Mouse (Mus musculus): ENCODE measurements at regions not wholly inside any gene's neighbourhood (a gene's known extent, or its start where the extent isn't known, plus 50 kb on each side); places are given as distances from the start of the nearest gene placed in this dataset.
"Not testable (repeated sequence)": the region's sequence is repeated elsewhere in the genome, so short reads cannot be mapped to it uniquely, and the experiment has no call there.

- no peak overlapping the region for H3K4me2 ChIP-seq (replicated peaks; ENCODE audit: low read depth, low read length)
- H3K9me3 ChIP-seq (ENCODE audit: control insufficient read depth, low read depth, low read length), result no peaks in the 10 kb centered on the region
- no peak for ATAC-seq (ENCODE audit: insufficient number of reproducible peaks, insufficient read depth, low FRiP score, low read depth)
- H3K4me1 ChIP-seq (ENCODE audit: control insufficient read depth, insufficient read depth, low read length), result no peaks in the 10 kb centered on the region
- no peak overlapping the region for H3K27ac ChIP-seq (ENCODE audit: low read length)
- WGBS, result 74% methylated on average over 1 of the region's 1 CpGs
- H3K36me3 ChIP-seq (ENCODE audit: control insufficient read depth, insufficient read depth, low read length), result no peaks in the 10 kb centered on the region
- no peaks in the 10 kb centered on the region for H3K27me3 ChIP-seq (ENCODE audit: control insufficient read depth, insufficient read depth, low read length)
- no peak overlapping the region for H3K4me3 ChIP-seq (ENCODE audit: low read depth, low read length)
- no peak overlapping the region for H3K9ac ChIP-seq (replicated peaks; ENCODE audit: low read depth, low read length)
These were observed 650.6 kb downstream of the Hdgfl1 start for GRCm38 (mm10) chr13:26119363-26119762.

- no peak for ATAC-seq (ENCODE audit: insufficient number of reproducible peaks, insufficient read depth, low FRiP score, low read depth)
- H3K27me3 ChIP-seq (ENCODE audit: control insufficient read depth, insufficient read depth, low read length), result no peaks in the 10 kb centered on the region
- no peak overlapping the region for H3K9ac ChIP-seq (replicated peaks; ENCODE audit: low read depth, low read length)
- no peaks in the 10 kb centered on the region for H3K36me3 ChIP-seq (ENCODE audit: control insufficient read depth, insufficient read depth, low read length)
- H3K4me2 ChIP-seq (replicated peaks; ENCODE audit: low read depth, low read length), result no peak overlapping the region
- no peak overlapping the region for H3K4me3 ChIP-seq (ENCODE audit: low read depth, low read length)
- 97% methylated on average over 7 of the region's 7 CpGs for WGBS
- no peak overlapping the region for H3K27ac ChIP-seq (ENCODE audit: low read length)
- no peaks in the 10 kb centered on the region for H3K9me3 ChIP-seq (ENCODE audit: control insufficient read depth, low read depth, low read length)
- H3K4me1 ChIP-seq (ENCODE audit: control insufficient read depth, insufficient read depth, low read length), result no peaks in the 10 kb centered on the region
These were observed 655.8 kb downstream of the Hdgfl1 start for GRCm38 (mm10) chr13:26114136-26114535.

- 68% methylated on average over 1 of the region's 1 CpGs for WGBS
- H3K4me1 ChIP-seq (ENCODE audit: control insufficient read depth, insufficient read depth, low read length); H3K4me2 ChIP-seq (replicated peaks; ENCODE audit: low read depth, low read length); H3K9ac ChIP-seq (replicated peaks; ENCODE audit: low read depth, low read length); H3K36me3 ChIP-seq (ENCODE audit: control insufficient read depth, insufficient read depth, low read length); H3K27me3 ChIP-seq (ENCODE audit: control insufficient read depth, insufficient read depth, low read length); H3K4me3 ChIP-seq (ENCODE audit: low read depth, low read length); H3K27ac ChIP-seq (ENCODE audit: low read length); H3K9me3 ChIP-seq (ENCODE audit: control insufficient read depth, low read depth, low read length); ATAC-seq (ENCODE audit: insufficient number of reproducible peaks, insufficient read depth, low FRiP score, low read depth): not testable (repeated sequence)
These were observed 656.2 kb downstream of the Hdgfl1 start for GRCm38 (mm10) chr13:26113723-26114122.

DNA sequence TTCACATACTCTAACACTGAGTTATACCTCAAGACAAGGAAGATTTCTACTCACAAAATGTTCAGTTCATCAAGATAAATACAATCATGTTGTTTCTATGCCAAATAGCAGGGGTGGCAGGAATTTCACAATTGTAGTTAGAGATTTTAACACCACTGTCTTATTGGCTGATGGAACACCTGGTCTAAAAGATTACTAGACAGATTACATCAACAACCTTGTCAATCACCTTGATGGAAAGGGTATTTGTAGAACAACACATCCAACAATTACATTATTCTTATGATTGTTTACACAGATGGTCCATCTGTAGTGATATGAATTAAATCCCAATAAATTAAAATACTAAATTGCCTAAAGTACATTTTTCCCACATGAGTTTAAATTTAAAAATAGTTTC is 657.4 kb downstream of the Hdgfl1 start:
- no peaks in the 10 kb centered on the region for H3K4me1 ChIP-seq (ENCODE audit: control insufficient read depth, insufficient read depth, low read length)
- H3K27ac ChIP-seq (ENCODE audit: low read length), result no peak overlapping the region
- H3K27me3 ChIP-seq (ENCODE audit: control insufficient read depth, insufficient read depth, low read length), result no peaks in the 10 kb centered on the region
- no peaks in the 10 kb centered on the region for H3K36me3 ChIP-seq (ENCODE audit: control insufficient read depth, insufficient read depth, low read length)
- no peak for ATAC-seq (ENCODE audit: insufficient number of reproducible peaks, insufficient read depth, low FRiP score, low read depth)
- no peak overlapping the region for H3K9ac ChIP-seq (replicated peaks; ENCODE audit: low read depth, low read length)
- H3K4me2 ChIP-seq (replicated peaks; ENCODE audit: low read depth, low read length), result no peak overlapping the region
- H3K9me3 ChIP-seq (ENCODE audit: control insufficient read depth, low read depth, low read length), result no peaks in the 10 kb centered on the region
- H3K4me3 ChIP-seq (ENCODE audit: low read depth, low read length), result no peak overlapping the region

DNA sequence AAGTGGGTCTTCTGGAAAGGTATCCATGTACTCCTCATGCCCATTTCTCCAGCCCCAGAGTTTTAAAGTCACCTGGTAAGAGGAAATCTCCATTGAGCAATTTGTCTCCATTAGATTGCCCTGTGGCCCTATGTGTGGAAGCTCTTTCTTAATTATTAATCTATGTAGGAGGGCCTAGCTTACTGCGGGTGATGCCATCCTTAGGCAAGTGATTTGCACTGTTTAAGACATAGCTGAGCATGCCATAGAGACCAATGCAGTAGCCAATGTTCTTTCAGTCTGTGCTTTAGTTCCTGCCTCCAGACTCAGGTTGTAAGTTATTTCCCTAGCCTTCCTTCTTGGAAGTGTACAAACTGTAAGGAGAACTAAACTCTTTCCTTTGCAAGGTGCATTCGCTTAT is 661.0 kb downstream of the Hdgfl1 start:
- H3K4me3 ChIP-seq (ENCODE audit: low read depth, low read length), result no peak overlapping the region
- H3K36me3 ChIP-seq (ENCODE audit: control insufficient read depth, insufficient read depth, low read length), result no peaks in the 10 kb centered on the region
- H3K9ac ChIP-seq (replicated peaks; ENCODE audit: low read depth, low read length), result no peak overlapping the region
- H3K4me2 ChIP-seq (replicated peaks; ENCODE audit: low read depth, low read length), result no peak overlapping the region
- ATAC-seq (ENCODE audit: insufficient number of reproducible peaks, insufficient read depth, low FRiP score, low read depth), result no peak
- no peaks in the 10 kb centered on the region for H3K4me1 ChIP-seq (ENCODE audit: control insufficient read depth, insufficient read depth, low read length)
- no peaks in the 10 kb centered on the region for H3K9me3 ChIP-seq (ENCODE audit: control insufficient read depth, low read depth, low read length)
- H3K27ac ChIP-seq (ENCODE audit: low read length), result no peak overlapping the region
- no peaks in the 10 kb centered on the region for H3K27me3 ChIP-seq (ENCODE audit: control insufficient read depth, insufficient read depth, low read length)
- WGBS, result 90% methylated on average over 2 of the region's 2 CpGs

- H3K9me3 ChIP-seq (ENCODE audit: control insufficient read depth, low read depth, low read length), result no peaks in the 10 kb centered on the region
- 67% methylated on average over 3 of the region's 3 CpGs for WGBS
These were observed 681.2 kb downstream of the Hdgfl1 start for GRCm38 (mm10) chr13:26088727-26089126.

DNA sequence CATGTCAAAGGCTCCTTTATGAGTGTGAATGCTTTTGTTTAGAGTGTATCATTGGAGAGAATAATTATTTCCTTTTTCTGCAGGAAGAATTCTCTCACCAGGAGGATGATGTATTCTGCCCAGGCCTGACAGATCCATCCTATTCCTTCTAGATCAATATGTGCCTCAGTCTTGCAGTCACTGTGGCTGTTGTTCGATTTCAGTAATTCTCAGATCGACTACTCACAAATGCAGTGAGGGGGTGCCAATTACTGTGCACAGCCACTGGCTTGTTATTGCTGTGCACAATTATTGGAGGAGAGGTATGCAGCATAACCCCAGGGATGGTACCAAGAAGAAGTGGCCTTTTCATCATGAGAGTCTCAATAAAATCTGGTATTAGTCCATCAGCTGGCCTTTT is 689.2 kb downstream of the Hdgfl1 start:
- WGBS, result 78% methylated on average over 2 of the region's 2 CpGs
- Histone ChIP-seq H3K4me1 (ENCODE audit: control insufficient read depth, insufficient read depth, low read length) (no peaks in the 10 kb centered on the region), H3K9ac (replicated peaks; ENCODE audit: low read depth, low read length) (no peak overlapping the region), H3K4me3 (ENCODE audit: low read depth, low read length) (no peak overlapping the region), H3K4me2 (replicated peaks; ENCODE audit: low read depth, low read length) (no peak overlapping the region), H3K36me3 (ENCODE audit: control insufficient read depth, insufficient read depth, low read length) (no peaks in the 10 kb centered on the region), H3K9me3 (ENCODE audit: control insufficient read depth, low read depth, low read length) (no peaks in the 10 kb centered on the region), H3K27ac (ENCODE audit: low read length) (no peak overlapping the region), H3K27me3 (ENCODE audit: control insufficient read depth, insufficient read depth, low read length) (no peaks in the 10 kb centered on the region)
- ATAC-seq (ENCODE audit: insufficient number of reproducible peaks, insufficient read depth, low FRiP score, low read depth), result no peak

More at GRCm38 (mm10) chr13:26088727-26089126, 681.2 kb downstream of the Hdgfl1 start:
- no peaks in the 10 kb centered on the region for H3K27me3 ChIP-seq (ENCODE audit: control insufficient read depth, insufficient read depth, low read length)
- H3K27ac ChIP-seq (ENCODE audit: low read length), result no peak overlapping the region
- H3K4me2 ChIP-seq (replicated peaks; ENCODE audit: low read depth, low read length), result no peak overlapping the region
- no peak overlapping the region for H3K9ac ChIP-seq (replicated peaks; ENCODE audit: low read depth, low read length)
- no peak for ATAC-seq (ENCODE audit: insufficient number of reproducible peaks, insufficient read depth, low FRiP score, low read depth)
- no peaks in the 10 kb centered on the region for H3K36me3 ChIP-seq (ENCODE audit: control insufficient read depth, insufficient read depth, low read length)
- H3K4me1 ChIP-seq (ENCODE audit: control insufficient read depth, insufficient read depth, low read length), result no peaks in the 10 kb centered on the region
- no peak overlapping the region for H3K4me3 ChIP-seq (ENCODE audit: low read depth, low read length)

- Histone ChIP-seq H3K4me2 (replicated peaks; ENCODE audit: low read depth, low read length) (no peak overlapping the region), H3K9ac (replicated peaks; ENCODE audit: low read depth, low read length) (no peak overlapping the region), H3K27me3 (ENCODE audit: control insufficient read depth, insufficient read depth, low read length) (no peaks in the 10 kb centered on the region), H3K36me3 (ENCODE audit: control insufficient read depth, insufficient read depth, low read length) (no peaks in the 10 kb centered on the region), H3K4me3 (ENCODE audit: low read depth, low read length) (no peak overlapping the region), H3K4me1 (ENCODE audit: control insufficient read depth, insufficient read depth, low read length) (no peaks in the 10 kb centered on the region), H3K9me3 (ENCODE audit: control insufficient read depth, low read depth, low read length) (no peaks in the 10 kb centered on the region), H3K27ac (ENCODE audit: low read length) (no peak overlapping the region)
- no peak for ATAC-seq (ENCODE audit: insufficient number of reproducible peaks, insufficient read depth, low FRiP score, low read depth)
- WGBS, result 45% methylated on average over 4 of the region's 4 CpGs
These were observed 689.7 kb downstream of the Hdgfl1 start for GRCm38 (mm10) chr13:26080302-26080701.

- H3K27ac ChIP-seq (ENCODE audit: low read length), result no peak overlapping the region
- H3K4me3 ChIP-seq (ENCODE audit: low read depth, low read length), result no peak overlapping the region
- no peaks in the 10 kb centered on the region for H3K36me3 ChIP-seq (ENCODE audit: control insufficient read depth, insufficient read depth, low read length)
- no peak overlapping the region for H3K9ac ChIP-seq (replicated peaks; ENCODE audit: low read depth, low read length)
- H3K27me3 ChIP-seq (ENCODE audit: control insufficient read depth, insufficient read depth, low read length), result no peaks in the 10 kb centered on the region
- ATAC-seq (ENCODE audit: insufficient number of reproducible peaks, insufficient read depth, low FRiP score, low read depth), result no peak
- H3K4me2 ChIP-seq (replicated peaks; ENCODE audit: low read depth, low read length), result no peak overlapping the region
- 86% methylated on average over 1 of the region's 1 CpGs for WGBS
- H3K9me3 ChIP-seq (ENCODE audit: control insufficient read depth, low read depth, low read length), result no peaks in the 10 kb centered on the region
- no peaks in the 10 kb centered on the region for H3K4me1 ChIP-seq (ENCODE audit: control insufficient read depth, insufficient read depth, low read length)
These were observed 690.6 kb downstream of the Hdgfl1 start for GRCm38 (mm10) chr13:26079362-26079761.

All from stomach, embryonic 14.5 days (tissue).